Mouse (Mus musculus): ENCODE measurements around the gene Ube2a. TPM values are rescaled to one million over a fixed set of nuclear protein-coding genes. Genes with fewer than 3 reads are reported as not detected.

The Ube2a gene
- 119 and 121 TPM in 2 replicates for polyA plus RNA-seq (2014; fragmentation: Nextera tagmentation; extraction: Ambion mirVana)

DNA sequence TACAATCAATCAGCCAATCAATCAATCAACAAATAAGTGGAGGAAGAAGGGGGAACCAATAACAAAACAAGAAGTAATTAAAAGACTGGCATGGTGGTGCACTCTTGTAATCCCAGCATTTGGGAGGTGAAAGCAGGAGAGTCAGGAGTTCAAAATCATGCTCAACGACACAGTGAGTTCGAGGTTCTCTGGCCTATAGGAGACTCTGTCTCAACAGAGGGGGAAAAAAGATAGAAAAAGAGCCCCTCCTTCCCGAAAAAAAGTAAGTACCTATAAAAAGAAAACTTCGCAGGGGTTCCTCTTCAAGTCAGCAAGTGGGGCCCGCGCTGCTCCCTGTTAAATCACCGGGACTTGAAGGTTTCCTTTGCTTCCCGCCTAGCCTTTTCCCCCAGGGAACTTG lies at the start of gene Ube2a, which contains the start of gene C330007P06Rik:
TSS of gene Ube2a (plus strand) at position 136 of the 400 bp plus-strand sequence.
TSS of gene C330007P06Rik (minus strand) at position 347 of the 400 bp plus-strand sequence.
- H3K27me3 ChIP-seq (ENCODE audit: control insufficient read depth, insufficient read depth, low read length) = no peaks in the 10 kb centered on the region
- H3K27ac ChIP-seq (ENCODE audit: low read depth, low read length) = peak within 1 kb of the TSS; percentile 7
- no peaks in the 10 kb centered on the region for H3K36me3 ChIP-seq (ENCODE audit: control insufficient read depth, insufficient read depth, low read length)
- no peak; the same call in 1 of the 2 replicates for ATAC-seq (replicated peaks; ENCODE audit: low FRiP score)
- no peaks in the 10 kb centered on the region for H3K4me1 ChIP-seq (replicated peaks; ENCODE audit: control insufficient read depth, insufficient read depth, low read length)
- no peak for DNase-seq (ENCODE audit: low spot score)
- peak within 1 kb of the TSS; percentile 55 for H3K4me2 ChIP-seq (ENCODE audit: low read depth, low read length, severe bottlenecking)
- H3K9me3 ChIP-seq (ENCODE audit: control insufficient read depth, low read length) = no peaks in the 10 kb centered on the region
- peak within 1 kb of the TSS; percentile 69 for H3K9ac ChIP-seq (ENCODE audit: low read length)
- 30% methylated on average over 8 of the region's 8 CpGs for WGBS
- peak within 1 kb of the TSS; percentile 60 for H3K4me3 ChIP-seq (ENCODE audit: low read depth, low read length)

GRCm38 (mm10) chrX:36823932-36824711 lies 49.6 kb upstream of the Ube2a start:
- no peaks in the 10 kb centered on the region for H3K9me3 ChIP-seq (ENCODE audit: control insufficient read depth, low read length)
- H3K36me3 ChIP-seq (ENCODE audit: control insufficient read depth, insufficient read depth, low read length) = no peaks in the 10 kb centered on the region
- H3K4me2 ChIP-seq (ENCODE audit: low read depth, low read length, severe bottlenecking) = no peak overlapping the region
- ATAC-seq (replicated peaks; ENCODE audit: low FRiP score) (no peak), DNase-seq (ENCODE audit: low spot score) (no peak)
- no peak overlapping the region for H3K4me3 ChIP-seq (ENCODE audit: low read depth, low read length)
- no peak overlapping the region for H3K27ac ChIP-seq (ENCODE audit: low read depth, low read length)
- H3K9ac ChIP-seq (ENCODE audit: low read length) = no peak overlapping the region
- WGBS = 88% methylated on average over 10 of the region's 10 CpGs
- H3K4me1 ChIP-seq (replicated peaks; ENCODE audit: control insufficient read depth, insufficient read depth, low read length) = no peaks in the 10 kb centered on the region
- H3K27me3 ChIP-seq (ENCODE audit: control insufficient read depth, insufficient read depth, low read length) = no peaks in the 10 kb centered on the region

GRCm38 (mm10) chrX:36825032-36825431 lies 48.7 kb upstream of the Ube2a start:
- DNase-seq (ENCODE audit: low spot score) = no peak
- no peak overlapping the region for H3K4me2 ChIP-seq (ENCODE audit: low read depth, low read length, severe bottlenecking)
- no peaks in the 10 kb centered on the region for H3K27me3 ChIP-seq (ENCODE audit: control insufficient read depth, insufficient read depth, low read length)
- H3K27ac ChIP-seq (ENCODE audit: low read depth, low read length) = no peak overlapping the region
- H3K9ac ChIP-seq (ENCODE audit: low read length) = no peak overlapping the region
- WGBS = 57% methylated on average over 2 of the region's 2 CpGs
- H3K4me3 ChIP-seq (ENCODE audit: low read depth, low read length) = no peak overlapping the region
- ATAC-seq (replicated peaks; ENCODE audit: low FRiP score) = no peak
- no peaks in the 10 kb centered on the region for H3K4me1 ChIP-seq (replicated peaks; ENCODE audit: control insufficient read depth, insufficient read depth, low read length)
- H3K36me3 ChIP-seq (ENCODE audit: control insufficient read depth, insufficient read depth, low read length) = no peaks in the 10 kb centered on the region
- H3K9me3 ChIP-seq (ENCODE audit: control insufficient read depth, low read length) = no peaks in the 10 kb centered on the region

DNA sequence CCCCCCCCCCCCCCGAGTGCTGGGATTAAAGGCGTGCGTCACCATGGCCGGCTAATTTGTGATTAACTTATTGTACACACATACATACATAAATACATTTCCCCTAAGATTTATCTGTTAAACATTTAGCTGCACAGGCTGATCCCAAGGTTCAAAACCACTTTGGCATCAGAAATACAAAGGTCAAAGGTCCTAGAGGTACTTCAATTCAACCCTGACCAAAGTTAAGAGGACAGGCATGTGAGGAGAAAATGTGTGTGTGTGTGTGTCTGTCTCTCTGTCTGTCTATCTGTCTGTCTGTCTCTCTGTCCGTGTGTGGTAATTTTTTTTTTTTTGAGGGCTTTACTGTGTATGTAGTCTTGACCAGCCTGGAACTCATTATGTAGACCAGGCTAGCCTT lies 46.8 kb upstream of the Ube2a start:
- H3K27ac ChIP-seq (ENCODE audit: low read depth, low read length) = no peak overlapping the region
- no peak for DNase-seq (ENCODE audit: low spot score)
- H3K4me2 ChIP-seq (ENCODE audit: low read depth, low read length, severe bottlenecking) = no peak overlapping the region
- 95% methylated on average over 4 of the region's 5 CpGs for WGBS
- ATAC-seq (replicated peaks; ENCODE audit: low FRiP score) = no peak
- no peaks in the 10 kb centered on the region for H3K4me1 ChIP-seq (replicated peaks; ENCODE audit: control insufficient read depth, insufficient read depth, low read length)
- H3K27me3 ChIP-seq (ENCODE audit: control insufficient read depth, insufficient read depth, low read length) = no peaks in the 10 kb centered on the region
- H3K36me3 ChIP-seq (ENCODE audit: control insufficient read depth, insufficient read depth, low read length) = no peaks in the 10 kb centered on the region
- H3K9ac ChIP-seq (ENCODE audit: low read length) = no peak overlapping the region
- H3K4me3 ChIP-seq (ENCODE audit: low read depth, low read length) = no peak overlapping the region
- no peaks in the 10 kb centered on the region for H3K9me3 ChIP-seq (ENCODE audit: control insufficient read depth, low read length)

GRCm38 (mm10) chrX:36830271-36830670 lies 43.4 kb upstream of the Ube2a start:
- H3K4me3 ChIP-seq (ENCODE audit: low read depth, low read length) = no peak overlapping the region
- no peaks in the 10 kb centered on the region for H3K36me3 ChIP-seq (ENCODE audit: control insufficient read depth, insufficient read depth, low read length)
- 33% methylated on average over 5 of the region's 5 CpGs for WGBS
- H3K27me3 ChIP-seq (ENCODE audit: control insufficient read depth, insufficient read depth, low read length) = no peaks in the 10 kb centered on the region
- ATAC-seq (replicated peaks; ENCODE audit: low FRiP score) (no peak), DNase-seq (ENCODE audit: low spot score) (no peak)
- no peaks in the 10 kb centered on the region for H3K4me1 ChIP-seq (replicated peaks; ENCODE audit: control insufficient read depth, insufficient read depth, low read length)
- H3K27ac ChIP-seq (ENCODE audit: low read depth, low read length) = no peak overlapping the region
- no peak overlapping the region for H3K9ac ChIP-seq (ENCODE audit: low read length)
- no peaks in the 10 kb centered on the region for H3K9me3 ChIP-seq (ENCODE audit: control insufficient read depth, low read length)
- H3K4me2 ChIP-seq (ENCODE audit: low read depth, low read length, severe bottlenecking) = no peak overlapping the region

GRCm38 (mm10) chrX:36831632-36832031 lies 42.1 kb upstream of the Ube2a start:
- H3K4me2 ChIP-seq (ENCODE audit: low read depth, low read length, severe bottlenecking) = no peak overlapping the region
- H3K9me3 ChIP-seq (ENCODE audit: control insufficient read depth, low read length) = no peaks in the 10 kb centered on the region
- no peak for DNase-seq (ENCODE audit: low spot score)
- no peak overlapping the region for H3K4me3 ChIP-seq (ENCODE audit: low read depth, low read length)
- ATAC-seq (replicated peaks; ENCODE audit: low FRiP score) = no peak
- WGBS = 74% methylated on average over 4 of the region's 4 CpGs
- no peaks in the 10 kb centered on the region for H3K27me3 ChIP-seq (ENCODE audit: control insufficient read depth, insufficient read depth, low read length)
- no peak overlapping the region for H3K9ac ChIP-seq (ENCODE audit: low read length)
- no peaks in the 10 kb centered on the region for H3K4me1 ChIP-seq (replicated peaks; ENCODE audit: control insufficient read depth, insufficient read depth, low read length)
- H3K27ac ChIP-seq (ENCODE audit: low read depth, low read length) = no peak overlapping the region
- H3K36me3 ChIP-seq (ENCODE audit: control insufficient read depth, insufficient read depth, low read length) = no peaks in the 10 kb centered on the region

DNA sequence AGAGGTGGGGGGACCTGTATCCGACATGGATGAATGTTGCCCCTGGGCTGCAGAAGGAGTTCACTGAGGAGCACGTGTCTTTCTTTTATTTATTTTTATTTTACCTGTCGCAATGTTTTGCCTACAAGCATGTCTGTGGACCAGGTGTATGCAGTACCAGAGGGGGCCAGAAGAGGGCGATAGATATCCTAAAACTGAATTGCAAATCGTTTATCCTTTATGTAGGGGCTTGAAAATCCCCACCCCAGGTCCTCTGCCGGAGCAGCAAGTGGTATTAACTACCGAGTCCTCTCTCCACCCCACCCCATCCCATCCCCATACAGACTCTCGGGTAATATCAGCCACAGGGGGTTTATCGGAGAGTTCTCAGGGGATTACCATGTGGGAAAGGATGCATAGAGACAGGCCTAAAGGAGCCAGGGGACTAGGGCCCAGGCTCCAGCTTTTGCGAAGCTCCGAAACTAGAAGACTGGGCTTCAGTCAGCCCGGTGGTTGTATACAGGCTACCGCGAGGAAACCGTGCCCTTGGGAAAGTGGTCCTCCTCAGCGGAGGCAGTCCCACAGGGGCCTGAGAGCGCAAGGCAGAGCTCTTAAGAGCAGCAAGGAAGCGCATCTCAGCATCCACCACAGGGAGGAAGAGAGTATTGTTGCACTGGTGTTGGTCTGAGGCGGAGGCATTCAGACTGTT lies 40.2 kb upstream of the Ube2a start:
- DNase-seq (ENCODE audit: low spot score) (peak; percentile 85), ATAC-seq (replicated peaks; ENCODE audit: low FRiP score) (peak; percentile 72; the same call in 1 of the 2 replicates)
- Histone ChIP-seq H3K9me3 (ENCODE audit: control insufficient read depth, low read length) (no peaks in the 10 kb centered on the region), H3K4me3 (ENCODE audit: low read depth, low read length) (peak overlapping the region; percentile 14; the same call in 1 of the 2 replicates), H3K27ac (ENCODE audit: low read depth, low read length) (no peak overlapping the region), H3K9ac (ENCODE audit: low read length) (peak overlapping the region; percentile 35), H3K36me3 (ENCODE audit: control insufficient read depth, insufficient read depth, low read length) (no peaks in the 10 kb centered on the region), H3K4me1 (replicated peaks; ENCODE audit: control insufficient read depth, insufficient read depth, low read length) (no peaks in the 10 kb centered on the region), H3K27me3 (ENCODE audit: control insufficient read depth, insufficient read depth, low read length) (no peaks in the 10 kb centered on the region), H3K4me2 (ENCODE audit: low read depth, low read length, severe bottlenecking) (peak overlapping the region; percentile 41)
- WGBS = 17% methylated on average over 19 of the region's 19 CpGs

- no peak overlapping the region for H3K27ac ChIP-seq (ENCODE audit: low read depth, low read length)
- DNase-seq (ENCODE audit: low spot score) = no peak
- no peak overlapping the region for H3K4me3 ChIP-seq (ENCODE audit: low read depth, low read length)
- WGBS = 80% methylated on average over 6 of the region's 6 CpGs
- ATAC-seq (replicated peaks; ENCODE audit: low FRiP score) = no peak
- no peaks in the 10 kb centered on the region for H3K27me3 ChIP-seq (ENCODE audit: control insufficient read depth, insufficient read depth, low read length)
- no peak overlapping the region for H3K4me2 ChIP-seq (ENCODE audit: low read depth, low read length, severe bottlenecking)
- no peak overlapping the region for H3K9ac ChIP-seq (ENCODE audit: low read length)
- H3K4me1 ChIP-seq (replicated peaks; ENCODE audit: control insufficient read depth, insufficient read depth, low read length) = no peaks in the 10 kb centered on the region
- H3K36me3 ChIP-seq (ENCODE audit: control insufficient read depth, insufficient read depth, low read length) = no peaks in the 10 kb centered on the region
- no peaks in the 10 kb centered on the region for H3K9me3 ChIP-seq (ENCODE audit: control insufficient read depth, low read length)
These were observed 36.5 kb upstream of the Ube2a start for GRCm38 (mm10) chrX:36837069-36837676.
